Mouse (Mus musculus) ovary, postnatal 14 days (tissue): ENCODE data around the gene Txndc5.

Experiments used
- DNase-seq: peaks from one replicate; pipeline ENCODE4 v3.0.0; 2022; ENCODE audit warnings: low spot score

Txndc5 gene

GRCm38 (mm10) chr13:38528687-38529294, at the start of gene Txndc5:
Gene Txndc5 (minus strand): TSS chr13:38528824.
- DNase-seq = no peak

GRCm38 (mm10) chr13:38574668-38575067, 46.0 kb upstream of the Txndc5 start:
- no peak for DNase-seq

- DNase-seq = no peak
Observed at GRCm38 (mm10) chr13:38573281-38573680, 44.7 kb upstream of the Txndc5 start.

- DNase-seq = no peak
Observed at GRCm38 (mm10) chr13:38565245-38565644, 36.6 kb upstream of the Txndc5 start.

GRCm38 (mm10) chr13:38554611-38555010, 26.0 kb upstream of the Txndc5 start:
- no peak for DNase-seq

GRCm38 (mm10) chr13:38554210-38554609, 25.6 kb upstream of the Txndc5 start:
- DNase-seq = no peak

- no peak for DNase-seq
Observed at GRCm38 (mm10) chr13:38548681-38549080, 20.1 kb upstream of the Txndc5 start.

- DNase-seq = no peak
Observed at GRCm38 (mm10) chr13:38547717-38548116, 19.1 kb upstream of the Txndc5 start.

- DNase-seq = no peak
Observed at GRCm38 (mm10) chr13:38546754-38547153, 18.1 kb upstream of the Txndc5 start.

GRCm38 (mm10) chr13:38545460-38545859, 16.8 kb upstream of the Txndc5 start:
- DNase-seq = no peak

GRCm38 (mm10) chr13:38544769-38545445, 16.3 kb upstream of the Txndc5 start:
- no peak for DNase-seq

GRCm38 (mm10) chr13:38543455-38544125, 15.0 kb upstream of the Txndc5 start:
- no peak for DNase-seq

- no peak for DNase-seq
Observed at GRCm38 (mm10) chr13:38539192-38539900, 10.7 kb upstream of the Txndc5 start.

- DNase-seq = no peak
Observed at GRCm38 (mm10) chr13:38537521-38537920, 8.9 kb upstream of the Txndc5 start.

- no peak for DNase-seq
Observed at GRCm38 (mm10) chr13:38534731-38535130, 6.1 kb upstream of the Txndc5 start.

GRCm38 (mm10) chr13:38534016-38534415, 5.4 kb upstream of the Txndc5 start:
- DNase-seq = no peak

- no peak for DNase-seq
Observed at GRCm38 (mm10) chr13:38533461-38533860, 4.8 kb upstream of the Txndc5 start.

- no peak for DNase-seq
Observed at GRCm38 (mm10) chr13:38531498-38531897, 2.9 kb upstream of the Txndc5 start.

- DNase-seq = no peak
Observed at GRCm38 (mm10) chr13:38529576-38529975, 952 bp upstream of the Txndc5 start.

GRCm38 (mm10) chr13:38527797-38528650, 600 bp downstream of the Txndc5 start:
- DNase-seq = peak; percentile 84

- DNase-seq = no peak
Observed at GRCm38 (mm10) chr13:38527041-38527796, 1.4 kb downstream of the Txndc5 start.
